Mouse (Mus musculus): ENCODE results near the gene 1700088E04Rik.

The 1700088E04Rik gene

DNA sequence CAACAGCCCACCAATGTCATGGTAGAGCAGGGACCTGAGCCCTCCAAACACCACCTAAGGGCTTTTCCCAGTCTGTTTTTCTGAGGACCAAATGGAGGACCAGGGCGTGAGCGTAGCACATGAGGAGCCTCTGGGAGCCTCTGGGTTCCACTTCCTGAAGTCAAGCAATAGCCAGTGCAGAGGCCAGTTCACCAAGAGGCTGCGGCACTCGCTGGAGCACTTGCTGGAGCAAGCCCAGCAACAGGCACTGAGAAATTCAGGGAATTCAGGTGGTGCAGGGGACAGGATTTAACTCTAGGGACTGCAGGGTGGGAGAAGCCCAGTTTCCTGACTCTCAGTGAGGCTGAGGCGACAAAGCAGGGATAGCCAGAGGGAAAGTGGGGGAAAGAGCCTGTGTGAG lies 42.8 kb downstream of the 1700088E04Rik start:
- DNase-seq = no peak

DNA sequence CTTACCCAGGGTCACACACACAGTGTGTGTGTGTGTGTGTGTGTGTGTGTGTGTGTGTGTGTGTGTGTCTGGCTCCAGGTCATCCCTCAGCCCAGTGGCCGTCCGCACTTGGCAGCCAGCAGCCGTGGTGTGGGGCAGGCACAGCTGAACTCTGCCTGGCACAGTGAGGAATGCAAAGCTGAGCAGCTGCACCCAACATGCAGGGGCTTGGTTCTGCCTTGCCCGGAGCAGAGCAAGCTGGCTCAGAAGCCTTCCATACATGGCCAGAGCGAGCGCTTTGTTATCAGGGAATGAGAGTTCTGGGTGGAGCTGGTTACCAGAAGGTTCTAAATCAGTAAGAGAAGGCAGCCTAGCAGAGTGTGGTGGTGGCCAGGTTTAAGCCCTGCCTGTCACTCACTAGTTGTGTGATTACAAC lies 43.4 kb downstream of the 1700088E04Rik start:
- DNase-seq = peak; percentile 77

DNA sequence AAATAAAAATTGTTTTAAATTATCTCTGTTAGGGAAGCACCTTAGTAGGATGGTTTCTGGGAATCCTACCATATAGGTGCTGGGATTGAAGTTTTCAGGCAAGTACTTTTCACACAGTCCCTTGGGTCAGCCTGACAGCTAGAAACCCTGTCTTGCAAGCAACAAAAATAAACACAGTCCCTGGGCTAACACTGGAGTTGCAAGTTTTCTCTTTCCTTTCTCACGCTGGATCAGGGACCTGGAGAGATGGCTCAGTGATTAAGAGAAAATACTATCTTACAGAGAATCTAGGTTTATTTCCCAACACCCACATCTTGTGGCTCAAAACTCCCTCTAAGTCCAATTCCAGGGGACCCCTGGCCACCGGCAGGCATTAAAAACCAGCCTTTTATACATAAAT lies 43.9 kb downstream of the 1700088E04Rik start:
- peak; percentile 41 for DNase-seq

DNA sequence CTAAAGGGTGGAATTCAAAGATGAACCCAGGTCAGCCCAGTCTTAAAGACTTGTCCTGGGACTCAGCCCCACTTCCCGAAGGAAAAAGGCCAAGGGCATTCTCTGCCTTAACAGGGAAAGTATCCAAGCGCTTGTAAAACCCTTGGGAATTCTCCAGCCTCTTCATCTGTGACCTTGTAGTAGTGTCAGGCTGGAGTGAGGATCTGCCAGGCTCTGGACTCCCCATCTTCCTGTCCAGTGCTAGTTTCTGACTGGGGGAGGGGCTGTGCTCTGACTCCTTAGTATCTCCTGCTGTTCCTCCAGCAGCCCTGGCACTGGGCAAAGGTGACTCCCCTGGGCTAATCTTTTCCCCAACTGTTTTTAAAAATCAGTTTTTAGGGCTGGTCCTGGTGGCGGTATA lies 44.5 kb downstream of the 1700088E04Rik start:
- DNase-seq = peak; percentile 76

DNA sequence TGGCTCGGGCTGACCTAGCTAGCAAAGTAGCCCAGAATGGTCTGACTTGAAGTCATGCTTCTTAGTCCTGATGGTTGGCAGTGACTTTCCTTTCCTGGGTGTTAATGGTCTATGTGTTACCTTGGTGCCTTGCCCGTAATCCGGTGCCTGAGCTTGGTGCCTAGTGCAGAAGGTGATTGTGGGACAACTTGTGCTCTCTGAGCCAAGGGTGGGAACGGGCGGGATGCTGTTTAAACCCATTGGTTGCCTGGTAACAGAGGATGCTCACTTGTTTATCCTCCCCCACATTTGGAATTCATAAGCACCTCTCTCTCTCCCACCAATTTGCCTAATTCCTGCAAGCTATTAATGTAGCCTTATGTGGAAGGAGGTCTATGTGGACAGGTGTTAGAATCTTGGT lies 45.6 kb downstream of the 1700088E04Rik start:
- no peak for DNase-seq

DNA sequence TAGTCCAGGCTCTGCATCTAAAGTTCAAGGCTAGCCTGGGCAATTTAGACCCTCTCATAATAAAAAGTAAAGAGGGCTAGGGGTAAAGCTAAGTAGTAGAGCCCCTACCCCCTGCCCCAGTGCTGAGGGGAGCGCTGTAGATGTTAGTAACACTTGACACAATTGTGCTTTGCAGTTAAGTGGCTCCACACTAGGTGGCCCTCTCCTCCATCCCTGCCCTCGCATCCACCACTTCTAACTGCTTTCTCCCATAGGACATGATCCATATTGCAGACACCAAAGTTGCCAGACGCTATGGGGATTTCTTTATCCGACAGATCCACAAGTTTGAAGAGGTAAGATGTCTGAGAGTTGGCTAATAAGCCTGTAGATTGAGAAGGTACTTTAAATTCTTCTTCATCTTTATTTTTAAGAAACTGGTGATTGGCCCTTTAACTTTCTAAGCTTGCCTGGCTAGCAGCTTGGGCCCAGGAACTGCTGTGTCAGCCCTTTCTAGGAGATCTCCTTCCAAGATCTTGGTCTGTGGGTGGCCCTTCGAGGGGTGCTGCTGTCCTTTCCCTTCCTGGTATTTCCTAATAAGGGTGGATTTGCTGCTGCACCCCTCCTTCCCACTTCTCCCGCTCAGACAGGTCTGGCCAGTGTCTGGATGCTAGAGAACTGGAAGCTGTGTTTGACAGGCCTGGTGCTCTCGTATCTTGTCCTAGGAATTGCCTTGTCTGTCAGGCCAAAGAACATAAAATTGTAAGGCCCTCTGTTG lies 47.8 kb downstream of the 1700088E04Rik start:
- peak; percentile 52 for DNase-seq

DNA sequence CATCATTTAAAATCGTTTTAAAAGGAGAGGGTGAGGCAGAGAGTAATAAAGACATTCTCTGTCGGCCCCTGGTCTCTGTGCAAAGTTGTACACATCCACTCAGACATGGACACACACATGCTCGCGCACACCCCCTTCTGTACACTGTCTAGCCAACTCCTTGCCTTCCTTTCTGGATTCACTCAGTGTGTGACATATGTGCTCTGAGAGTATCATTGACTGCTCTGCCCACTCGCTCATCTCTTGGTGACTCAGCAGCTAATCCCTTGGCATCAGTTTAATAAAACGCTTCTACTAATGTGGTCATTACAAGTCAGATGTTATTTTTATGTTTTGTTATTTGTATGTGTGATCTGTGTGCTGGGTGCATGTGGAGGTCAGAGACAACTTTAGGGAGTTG lies 48.8 kb downstream of the 1700088E04Rik start:
- DNase-seq = no peak

DNA sequence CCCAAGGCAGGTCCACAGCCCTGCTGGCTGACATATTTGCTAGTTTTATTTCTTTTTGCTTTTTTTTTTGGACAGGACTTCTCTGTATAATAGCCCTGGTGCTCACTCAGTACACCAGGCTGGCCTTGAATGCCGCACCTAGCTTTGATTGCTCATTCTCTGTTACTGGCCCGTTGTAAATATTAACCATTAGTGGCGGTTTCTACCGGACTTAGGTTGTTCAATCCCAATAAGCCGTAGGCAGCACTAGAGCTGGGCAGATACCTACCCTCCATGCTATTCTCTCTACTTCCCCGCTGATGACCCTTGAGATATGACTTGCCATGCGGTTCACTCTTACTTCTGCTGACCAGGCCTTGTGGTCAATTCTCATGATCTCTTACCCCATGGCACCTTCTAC lies 61.5 kb downstream of the 1700088E04Rik start:
- no peak for DNase-seq

Measured in kidney, adult 9 months (tissue).